ENCODE assay signal across 8 mouse cellular contexts in genomic region chrX:44789036-44789760, GRCm38 (mm10). TPM values are rescaled to one million over a fixed set of nuclear protein-coding genes. Genes with fewer than 3 reads are reported as not detected.
DNase-seq lines count a peak whose midpoint lies in the region; ATAC-seq and TF ChIP-seq lines count a peak whose summit lies in the region.

No protein-coding gene starts in this region.

- no peak for TF ChIP-seq CTCF in testis, adult 2 months (IDR thresholded peaks at IDR 0.05; ENCODE audit: control insufficient read depth, insufficient read depth, insufficient replicate concordance, low read depth, low read length)
- no peak for TF ChIP-seq CTCF in liver, postnatal 0 days (IDR thresholded peaks at IDR 0.05; ENCODE audit: low read depth)
- no peak for TF ChIP-seq CTCF in lung, adult 2 months (IDR thresholded peaks at IDR 0.05; ENCODE audit: insufficient read depth, low read length)

- WGBS in hindbrain, embryonic 15.5 days, result 39% methylated on average over 35 of the region's 36 CpGs
- 35% methylated on average over 34 of the region's 36 CpGs for WGBS in liver, postnatal 0 days (ENCODE audit: insufficient replicate concordance)
- WGBS in lung, adult 2 months, result 40% methylated on average over 36 of the region's 36 CpGs

- TF ChIP-seq POLR2A in testis, adult 2 months (IDR thresholded peaks at IDR 0.05; ENCODE audit: control insufficient read depth, low read depth, low read length), result no peak
- no peak for TF ChIP-seq POLR2A in lung, adult 2 months (IDR thresholded peaks at IDR 0.05; ENCODE audit: borderline replicate concordance, extremely low read depth, low read depth, low read length)

- no peak for DNase-seq in testis, postnatal 14 days (ENCODE audit: low spot score)
- DNase-seq in liver, postnatal 0 days, result no peak
- no peak for DNase-seq in spleen, adult 18-20 months
- DNase-seq in lung, adult 2 months, result no peak

- peak overlapping the region; percentile 63 for H3K9ac ChIP-seq in hindbrain, embryonic 15.5 days
- H3K9ac ChIP-seq in liver, postnatal 0 days (replicated peaks), result peak overlapping the region; percentile 57

- peaks cover 4% of the 10 kb centered on the region for H3K4me1 ChIP-seq in erythroblast, embryonic 14.5 days (ENCODE audit: control insufficient read depth)
- H3K4me1 ChIP-seq in testis, adult 2 months (ENCODE audit: control insufficient read depth, insufficient read depth, low read length), result peaks cover 2% of the 10 kb centered on the region; the same call in 1 of the 2 replicates
- no peaks in the 10 kb centered on the region for H3K4me1 ChIP-seq in hindbrain, embryonic 15.5 days (replicated peaks)
- no peaks in the 10 kb centered on the region for H3K4me1 ChIP-seq in liver, postnatal 0 days (ENCODE audit: insufficient read depth)
- no peaks in the 10 kb centered on the region for H3K4me1 ChIP-seq in lung, adult 2 months (ENCODE audit: control insufficient read depth, insufficient read depth, low read length)

- peak overlapping the region; percentile 69 for H3K4me2 ChIP-seq in hindbrain, embryonic 15.5 days
- peak overlapping the region; percentile 68 for H3K4me2 ChIP-seq in liver, postnatal 0 days (ENCODE audit: low read depth, low read length)

- H3K27me3 ChIP-seq in erythroblast, embryonic 14.5 days (ENCODE audit: control insufficient read depth), result peaks cover 3% of the 10 kb centered on the region
- no peaks in the 10 kb centered on the region for H3K27me3 ChIP-seq in testis, adult 2 months (ENCODE audit: control insufficient read depth, insufficient read depth, low read length)
- no peaks in the 10 kb centered on the region for H3K27me3 ChIP-seq in hindbrain, embryonic 15.5 days
- H3K27me3 ChIP-seq in liver, postnatal 0 days (ENCODE audit: insufficient read depth, low read length), result no peaks in the 10 kb centered on the region

- no peak for TF ChIP-seq EP300 in liver, postnatal 0 days (IDR thresholded peaks at IDR 0.05; ENCODE audit: low read depth)

- peaks cover 16% of the 10 kb centered on the region for H3K9me3 ChIP-seq in erythroblast, embryonic 14.5 days (ENCODE audit: control insufficient read depth, low read length)
- no peaks in the 10 kb centered on the region for H3K9me3 ChIP-seq in hindbrain, embryonic 15.5 days
- no peaks in the 10 kb centered on the region for H3K9me3 ChIP-seq in liver, postnatal 0 days (ENCODE audit: low read length)

- peak overlapping the region; percentile 54 for H3K4me3 ChIP-seq in erythroblast, embryonic 14.5 days (replicated peaks)
- peak overlapping the region; percentile 88 for H3K4me3 ChIP-seq in testis, adult 2 months (ENCODE audit: control insufficient read depth, low read depth, low read length)
- H3K4me3 ChIP-seq in hindbrain, embryonic 15.5 days, result peak overlapping the region; percentile 54
- peak overlapping the region; percentile 34 for H3K4me3 ChIP-seq in liver, postnatal 0 days (ENCODE audit: low read depth, low read length)
- H3K4me3 ChIP-seq in lung, adult 2 months (replicated peaks; ENCODE audit: extremely low read depth, low read depth, low read length), result no peak overlapping the region

- no peak for ATAC-seq in erythroblast, adult 5-6 weeks (replicated peaks; ENCODE audit: low FRiP score, poor library complexity, severe bottlenecking)
- peak; percentile 65 for ATAC-seq in hindbrain, embryonic 15.5 days (ENCODE audit: low FRiP score, low read depth)
- no peak; the same call in 1 of the 2 replicates for ATAC-seq in liver, postnatal 0 days

- H3K27ac ChIP-seq in testis, adult 2 months (ENCODE audit: control insufficient read depth, insufficient read depth, low read depth, low read length), result no peak overlapping the region; the same call in 1 of the 2 replicates
- peak overlapping the region; percentile 69 for H3K27ac ChIP-seq in hindbrain, embryonic 15.5 days (replicated peaks)
- H3K27ac ChIP-seq in liver, postnatal 0 days (ENCODE audit: low read depth), result no peak overlapping the region

- no peaks in the 10 kb centered on the region for H3K36me3 ChIP-seq in erythroblast, embryonic 14.5 days (ENCODE audit: control insufficient read depth)
- H3K36me3 ChIP-seq in testis, adult 2 months (ENCODE audit: control insufficient read depth, insufficient read depth, low read length), result no peaks in the 10 kb centered on the region
- no peaks in the 10 kb centered on the region for H3K36me3 ChIP-seq in hindbrain, embryonic 15.5 days
- H3K36me3 ChIP-seq in liver, postnatal 0 days (replicated peaks; ENCODE audit: insufficient read depth, low read length), result no peaks in the 10 kb centered on the region

RNA-seq across cellular contexts. Expression of gene Dcaf12l1, which starts 0.8 kb away (rescaled TPM):
- polyA plus RNA-seq in erythroblast, embryonic 14.5 days (2012), result 0.02 TPM in 1 of 2 replicates, not detected in the other
- total RNA-seq in erythroblast, adult 5-6 weeks (2015; ENCODE audit: low replicate concordance), result 0.42 TPM in 1 of 2 replicates, not detected in the other
- total RNA-seq in erythroblast, adult 5-6 weeks (2017; ENCODE audit: low replicate concordance), result not detected in 2 replicates
- 1.8 and 2.1 TPM in 2 replicates for polyA plus RNA-seq in testis, adult 2 months (2012; rRNA removed)
- polyA plus RNA-seq in hindbrain, embryonic 15.5 days (2015; fragmentation: Nextera tagmentation; extraction: Ambion mirVana), result 12.6 and 13.2 TPM in 2 replicates
- polyA plus RNA-seq in liver, postnatal 0 days (2015; fragmentation: Nextera tagmentation; extraction: Ambion mirVana), result 1.1 and 1.2 TPM in 2 replicates
- polyA plus RNA-seq in lung, adult 2 months (2012; rRNA removed), result 0.54 and 0.57 TPM in 2 replicates
